Mouse (Mus musculus) bone marrow macrophage, adult 2 months (primary cell): ENCODE results near the gene Cnst.

Source experiments
- CTCF ChIP-seq: IDR thresholded peaks from 2 replicates; pipeline ENCODE4 v1.5.1; 2012; ENCODE audit warnings: low read depth, mild to moderate bottlenecking, low read length, moderate library complexity
- POLR2A ChIP-seq: IDR thresholded peaks from 2 replicates; pipeline ENCODE4 v1.6.1; 2012; ENCODE audit warnings: mild to moderate bottlenecking, low read depth, low read length, borderline replicate concordance

- no peak for TF ChIP-seq CTCF
- no peak for TF ChIP-seq POLR2A
Measured at GRCm38 (mm10) chr1:179553197-179553948, 7.2 kb downstream of the Cnst start.
